Mouse (Mus musculus) gastrocnemius, postnatal 14 days (tissue): ENCODE measurements around the gene Ephb2. TPM values are rescaled to one million over a fixed set of nuclear protein-coding genes. Genes with fewer than 3 reads are reported as not detected.

Source experiments
- DNase-seq: peaks from one replicate; pipeline ENCODE4 v3.0.0; 2021; ENCODE audit warnings: mixed read lengths
- intact Hi-C: fragments of 180-260 bp; cut with DNase I; formaldehyde crosslinking; loops from one replicate; pipeline ENCODE4 v1.15.1; 2025; ENCODE audit warnings: low total_unique reads
- total RNA-seq, 2 experiments: library from RNA; stranded (reverse); gene quantifications; 2 replicates each; pipeline ENCODE4 v1.2.3; 2021

Ephb2 gene
- total RNA-seq, 2 experiments from 2014 or later = 1.2 to 4.2 TPM

GRCm38 (mm10) chr4:136742677-136743076 lies 93.1 kb downstream of the Ephb2 start:
- DNase-seq = peak; percentile 49
- intact Hi-C loops = no loop called here

- peak; percentile 43 for DNase-seq
- intact Hi-C loops = no loop called here
These were observed 93.9 kb downstream of the Ephb2 start for GRCm38 (mm10) chr4:136741840-136742239.

GRCm38 (mm10) chr4:136740963-136741362 lies 94.8 kb downstream of the Ephb2 start:
- DNase-seq = no peak

GRCm38 (mm10) chr4:136739189-136739588 lies 96.6 kb downstream of the Ephb2 start:
- intact Hi-C loops = no loop called here
- no peak for DNase-seq

More at GRCm38 (mm10) chr4:136740963-136741362, 94.8 kb downstream of the Ephb2 start:
- intact Hi-C loops = no loop called here

- DNase-seq = no peak
- intact Hi-C loops = no loop called here
These were observed 97.5 kb downstream of the Ephb2 start for GRCm38 (mm10) chr4:136738291-136738690.

GRCm38 (mm10) chr4:136735856-136736255 lies 99.9 kb downstream of the Ephb2 start:
- DNase-seq = peak; percentile 46
- intact Hi-C loops = no loop called here

GRCm38 (mm10) chr4:136734210-136734803 lies 101.5 kb downstream of the Ephb2 start:
- intact Hi-C loops = no loop called here
- DNase-seq = no peak

- no peak for DNase-seq
- intact Hi-C loops = no loop called here
These were observed 102.4 kb downstream of the Ephb2 start for GRCm38 (mm10) chr4:136733217-136733865.

GRCm38 (mm10) chr4:136732536-136733121 lies 103.2 kb downstream of the Ephb2 start:
- no peak for DNase-seq
- intact Hi-C loops = no loop called here

GRCm38 (mm10) chr4:136731761-136732160 lies 104.0 kb downstream of the Ephb2 start:
- intact Hi-C loops = no loop called here
- no peak for DNase-seq

- peak; percentile 41 for DNase-seq
- intact Hi-C loops = no loop called here
These were observed 104.7 kb downstream of the Ephb2 start for GRCm38 (mm10) chr4:136731008-136731609.

GRCm38 (mm10) chr4:136730501-136730900 lies 105.3 kb downstream of the Ephb2 start:
- intact Hi-C loops = no loop called here
- no peak for DNase-seq

- no peak for DNase-seq
- intact Hi-C loops = no loop called here
These were observed 106.2 kb downstream of the Ephb2 start for GRCm38 (mm10) chr4:136729574-136729973.

- DNase-seq = no peak
- intact Hi-C loops = no loop called here
These were observed 108.8 kb downstream of the Ephb2 start for GRCm38 (mm10) chr4:136726941-136727340.

GRCm38 (mm10) chr4:136724731-136725130 lies 111.1 kb downstream of the Ephb2 start:
- intact Hi-C loops = no loop called here
- DNase-seq = peak; percentile 30

GRCm38 (mm10) chr4:136722361-136723082 lies 113.3 kb downstream of the Ephb2 start:
- DNase-seq = no peak
- intact Hi-C loops = no loop called here

- no peak for DNase-seq
- intact Hi-C loops = no loop called here
These were observed 113.9 kb downstream of the Ephb2 start for GRCm38 (mm10) chr4:136721937-136722336.

GRCm38 (mm10) chr4:136720025-136720424 lies 115.8 kb downstream of the Ephb2 start:
- intact Hi-C loops = no loop called here
- no peak for DNase-seq

- intact Hi-C loops = no loop called here
- no peak for DNase-seq
These were observed 117.4 kb downstream of the Ephb2 start for GRCm38 (mm10) chr4:136718193-136718986.
